Mouse (Mus musculus) right cerebral cortex, adult 18-20 months (tissue): ENCODE measurements around the gene Dgkz.

Experiments used
- DNase-seq: peaks from one replicate; pipeline ENCODE4 v3.0.0; 2022; ENCODE audit warnings: mixed read lengths

Gene Dgkz

GRCm38 (mm10) chr2:91916346-91916977 is 59.2 kb downstream of the Dgkz start:
- no peak for DNase-seq

GRCm38 (mm10) chr2:91913328-91914110 is 62.1 kb downstream of the Dgkz start:
- no peak for DNase-seq

GRCm38 (mm10) chr2:91912616-91913015 is 63.0 kb downstream of the Dgkz start:
- DNase-seq: no peak

GRCm38 (mm10) chr2:91906141-91906540 is 69.5 kb downstream of the Dgkz start:
- no peak for DNase-seq

GRCm38 (mm10) chr2:91904618-91905307 is 70.9 kb downstream of the Dgkz start:
- no peak for DNase-seq

- DNase-seq: peak; percentile 62
These were observed 72.3 kb downstream of the Dgkz start for GRCm38 (mm10) chr2:91903171-91903925.

GRCm38 (mm10) chr2:91902336-91902735 is 73.3 kb downstream of the Dgkz start:
- no peak for DNase-seq

- no peak for DNase-seq
These were observed 75.2 kb downstream of the Dgkz start for GRCm38 (mm10) chr2:91900431-91900830.

- no peak for DNase-seq
These were observed 76.5 kb downstream of the Dgkz start for GRCm38 (mm10) chr2:91899141-91899540.

- DNase-seq: no peak
These were observed 77.7 kb downstream of the Dgkz start for GRCm38 (mm10) chr2:91897968-91898367.

- no peak for DNase-seq
These were observed 80.3 kb downstream of the Dgkz start for GRCm38 (mm10) chr2:91895401-91895800.

GRCm38 (mm10) chr2:91894716-91895115 is 80.9 kb downstream of the Dgkz start:
- DNase-seq: no peak

GRCm38 (mm10) chr2:91884616-91885015 is 91.0 kb downstream of the Dgkz start:
- DNase-seq: no peak

- DNase-seq: no peak
These were observed 91.7 kb downstream of the Dgkz start for GRCm38 (mm10) chr2:91883961-91884360.
